Mouse (Mus musculus) embryonic fibroblast, embryonic 13.5 days (primary cell): Measurements from ENCODE around the gene Ucp2.

Source experiments
- CTCF ChIP-seq: IDR thresholded peaks from 2 replicates; pipeline ENCODE4 v1.5.1; 2011; ENCODE audit warnings: mild to moderate bottlenecking, control low read depth, low read length, moderate library complexity, borderline replicate concordance; ENCODE audit not compliant: insufficient read depth
- POLR2A ChIP-seq: IDR thresholded peaks from 2 replicates; pipeline ENCODE4 v1.6.1; 2011; ENCODE audit warnings: low read depth, mild to moderate bottlenecking, control low read depth, low read length, moderate library complexity

DNA sequence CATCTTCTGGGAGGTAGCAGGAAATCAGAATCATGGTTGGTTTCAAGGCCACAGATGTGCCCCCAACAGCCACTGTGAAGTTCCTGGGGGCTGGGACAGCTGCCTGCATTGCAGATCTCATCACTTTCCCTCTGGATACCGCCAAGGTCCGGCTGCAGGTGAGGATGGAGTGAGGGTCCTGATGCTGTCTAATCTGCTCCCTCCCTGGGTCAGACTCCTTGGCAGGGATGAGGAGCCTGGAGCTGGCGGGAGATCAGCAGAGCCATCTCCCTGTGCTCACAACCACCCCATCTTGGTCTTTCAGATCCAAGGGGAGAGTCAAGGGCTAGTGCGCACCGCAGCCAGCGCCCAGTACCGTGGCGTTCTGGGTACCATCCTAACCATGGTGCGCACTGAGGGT lies 3.7 kb downstream of the Ucp2 start:
- TF ChIP-seq CTCF, result no peak
- no peak for TF ChIP-seq POLR2A
